Mouse (Mus musculus): ENCODE measurements at regions not wholly inside any gene's neighbourhood (a gene's known extent, or its start where the extent isn't known, plus 50 kb on each side); places are given as distances from the start of the nearest gene placed in this dataset.

DNA sequence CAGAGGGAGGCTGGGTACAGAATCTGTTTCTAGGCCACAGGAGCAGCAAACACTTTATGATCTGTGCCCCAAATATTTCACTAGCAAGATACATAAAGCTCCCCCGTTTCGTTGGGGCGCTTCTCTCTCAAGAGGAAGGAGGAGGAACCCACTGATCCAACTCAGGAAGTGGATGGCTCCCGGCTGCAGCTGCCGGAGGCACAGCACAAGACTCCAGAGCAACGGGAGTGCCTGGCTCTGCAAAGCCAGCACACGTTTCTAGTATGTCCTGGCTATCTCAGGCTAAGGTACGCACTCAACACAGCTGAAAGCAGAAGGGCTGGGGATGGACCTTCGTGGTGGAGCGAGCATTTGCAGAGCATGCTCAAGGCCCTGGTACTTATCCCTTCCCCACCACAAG, 223.2 kb upstream of the Sox2 start:
- no peak for TF ChIP-seq EP300 (optimal IDR thresholded peaks at IDR 0.05)
- TF ChIP-seq CTCF (IDR thresholded peaks at IDR 0.05; ENCODE audit: low read depth) = no peak

Measured in stomach, postnatal 0 days (tissue).